Mouse (Mus musculus) kidney, adult 2 months (tissue): ENCODE measurements around the gene Nf1.

Experiments used
- CTCF ChIP-seq: fragments of 200-500 bp; conservative IDR thresholded peaks from 2 replicates; pipeline ENCODE4 v1.5.1; 2011; ENCODE audit warnings: low read depth, mild to moderate bottlenecking, control low read depth, low read length, moderate library complexity, mixed read lengths; ENCODE audit not compliant: insufficient read depth, insufficient read length
- POLR2A ChIP-seq: fragments of 200-500 bp; IDR thresholded peaks from one replicate; pipeline ENCODE4 v1.6.1; 2011; ENCODE audit warnings: low read depth, low read length, control low read depth

- no peak for TF ChIP-seq CTCF
- no peak for TF ChIP-seq POLR2A
These were observed at the start of gene Nf1 for GRCm38 (mm10) chr11:79339234-79339807.
